Mouse (Mus musculus): Measurements from ENCODE around the gene 1700003E16Rik.

Gene 1700003E16Rik

DNA sequence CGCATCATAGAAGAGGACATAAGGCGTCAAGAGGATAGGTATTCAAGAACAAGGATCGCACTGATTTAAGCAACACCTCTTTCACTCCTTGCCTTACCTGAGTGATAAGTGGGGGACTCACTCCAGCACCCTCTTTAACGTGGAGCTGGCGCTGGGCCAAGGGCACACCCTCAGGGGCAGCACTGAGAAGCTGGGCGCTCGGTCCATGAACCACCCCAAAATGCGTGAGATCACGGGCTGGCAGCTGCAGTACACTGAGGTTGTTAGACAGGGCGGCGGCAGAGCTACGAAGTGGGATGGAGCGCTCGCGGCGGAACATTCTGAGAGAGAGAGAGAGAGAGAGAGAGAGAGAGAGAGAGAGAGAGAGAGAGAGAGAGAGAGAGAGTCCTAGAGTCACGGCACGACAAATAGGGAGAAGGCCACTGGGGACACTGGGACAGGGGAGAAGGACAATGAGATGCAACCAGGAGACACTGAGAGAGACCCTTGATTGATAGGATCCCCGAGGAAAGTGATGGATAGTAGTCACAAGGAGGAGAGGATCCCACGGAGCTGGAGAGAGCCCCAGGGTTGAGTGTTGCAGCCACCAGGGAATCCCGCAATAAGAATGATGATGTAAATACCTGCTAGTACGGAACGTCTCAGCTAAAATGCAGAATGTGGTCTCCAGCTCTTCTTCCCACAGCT is 509 bp upstream of the 1700003E16Rik start:
- in situ Hi-C loops (cut with MboI, MseI), result loop anchor here (5.0 kb wide), 1 partner anchor 48 kb away; the partner anchor contains the start of gene Mrpl53

DNA sequence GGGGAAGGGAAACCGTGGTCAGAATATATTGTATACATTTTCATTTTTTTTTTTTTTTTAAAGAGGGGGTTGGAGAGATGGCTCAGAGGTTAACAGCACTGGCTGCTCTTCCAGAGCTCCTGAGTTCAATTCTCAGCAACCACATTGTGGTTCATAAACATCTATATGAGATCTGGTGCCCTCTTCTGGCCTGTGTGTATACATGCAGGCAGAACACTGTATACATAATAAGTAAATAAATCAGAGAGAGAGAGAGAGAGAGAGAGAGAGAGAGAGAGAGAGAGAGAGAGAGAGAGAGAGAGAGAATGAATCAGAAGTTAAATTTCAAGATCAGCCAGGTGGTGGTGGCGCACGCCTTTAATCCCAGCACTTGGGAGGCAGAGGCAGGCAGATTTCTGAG is 3.3 kb downstream of the 1700003E16Rik start:
- in situ Hi-C loops (cut with MboI, MseI), result loop anchor here (5.0 kb wide), 1 partner anchor 52 kb away; the partner anchor contains the start of gene Mrpl53

DNA sequence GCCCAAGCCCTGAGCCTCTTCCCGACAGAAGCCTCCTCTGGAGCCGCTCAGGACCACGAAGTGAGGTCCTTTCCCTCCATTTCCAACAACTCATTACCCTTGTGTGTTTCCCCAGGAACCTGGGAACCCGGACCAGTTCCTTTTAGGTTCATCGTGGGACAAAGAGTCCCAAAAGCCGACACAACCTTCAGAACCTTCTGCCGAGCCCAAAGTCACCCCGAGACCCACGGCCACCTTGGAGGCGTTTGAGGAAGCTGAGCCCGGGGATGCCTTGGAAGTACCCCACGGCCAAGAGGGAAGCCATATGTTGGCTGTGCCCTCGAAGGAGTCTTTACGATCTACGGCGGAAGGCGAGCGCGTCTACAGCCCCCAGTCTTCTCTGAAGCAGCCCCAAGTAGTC is 5.2 kb downstream of the 1700003E16Rik start:
- in situ Hi-C loops (cut with MboI, MseI), result no loop called here

DNA sequence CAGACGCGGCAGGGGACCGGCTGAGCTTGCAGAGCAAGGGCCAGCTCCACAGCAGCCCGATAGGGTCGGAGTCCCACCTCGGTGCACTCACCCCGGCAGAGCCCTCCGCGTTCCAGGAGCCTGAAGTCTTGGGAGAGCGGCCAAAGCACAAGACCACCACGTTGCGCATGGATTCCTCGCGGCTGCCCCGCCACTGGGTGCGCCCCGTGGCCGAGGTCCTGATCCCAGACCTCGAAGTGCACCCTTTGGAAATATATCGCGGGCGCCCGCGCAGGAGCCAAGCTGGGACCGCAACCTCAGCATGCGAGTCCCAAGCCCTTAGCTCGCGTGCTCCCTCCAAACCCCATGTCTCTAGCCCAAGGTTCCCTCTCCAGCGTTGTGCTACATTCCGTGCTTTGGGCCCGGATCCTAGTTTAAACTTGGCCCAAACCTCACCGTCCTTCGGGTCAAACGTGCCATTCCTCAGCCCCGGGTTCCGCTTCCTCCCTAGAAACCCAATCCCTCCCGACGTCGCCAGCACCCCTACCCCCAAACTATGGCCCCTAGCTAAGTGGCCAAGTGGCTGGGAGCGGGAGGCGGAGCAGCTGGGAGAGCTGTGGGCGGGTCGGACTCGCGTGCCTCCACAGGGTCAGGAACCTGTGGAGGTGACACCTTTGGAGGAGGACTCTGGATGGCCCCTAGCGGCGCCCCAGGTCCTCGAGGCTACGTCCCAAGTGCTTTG is 5.9 kb downstream of the 1700003E16Rik start:
- in situ Hi-C loops (cut with MboI, MseI), result no loop called here

DNA sequence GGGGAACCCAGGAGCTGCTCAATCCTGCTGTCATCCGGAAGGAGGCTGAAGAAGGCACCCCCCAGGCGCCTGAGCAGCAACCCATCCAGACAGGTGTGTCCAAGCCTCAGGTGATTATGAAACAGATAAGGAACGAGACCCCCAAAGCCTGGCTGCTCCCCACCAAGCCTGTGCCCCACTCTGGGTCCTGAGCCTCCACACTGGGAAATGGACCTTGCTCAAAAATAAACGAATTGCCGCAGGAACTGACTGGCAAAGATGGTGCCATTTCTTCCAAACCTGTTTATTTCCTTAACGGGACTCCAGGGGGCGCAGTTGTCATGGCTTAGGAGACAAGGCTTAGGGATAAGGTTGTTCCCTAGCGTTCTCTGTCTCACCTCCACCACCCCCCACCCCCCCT is 6.5 kb downstream of the 1700003E16Rik start:
- in situ Hi-C loops (cut with MboI, MseI), result no loop called here

DNA sequence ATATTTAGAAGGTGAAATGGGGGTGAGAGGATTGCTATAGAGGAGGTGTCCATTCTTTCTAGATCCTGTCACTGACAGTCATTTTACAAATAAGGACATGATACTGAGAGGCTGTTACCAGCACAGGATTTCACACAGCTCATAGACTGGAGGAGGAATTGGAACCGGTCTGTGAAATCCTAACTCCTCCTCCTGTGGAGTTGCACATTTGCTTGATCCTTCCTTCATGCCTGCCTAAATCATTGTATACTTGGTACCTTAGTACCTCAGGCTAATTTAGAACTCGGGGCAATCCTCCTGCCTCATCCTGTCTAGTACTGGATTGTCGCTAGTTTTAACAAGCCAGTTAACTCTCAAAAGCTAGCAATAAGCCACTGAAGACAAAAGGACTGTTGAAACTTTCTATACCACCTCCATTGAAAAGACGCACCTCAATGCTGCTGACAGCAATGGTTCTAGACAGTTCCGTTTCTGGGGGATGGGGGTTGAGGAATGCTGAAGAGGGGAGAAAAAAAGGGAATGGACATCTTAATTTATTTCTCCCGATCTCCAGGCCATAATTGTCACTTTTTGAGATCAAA is 8.9 kb downstream of the 1700003E16Rik start:
- in situ Hi-C loops (cut with MboI, MseI), result no loop called here

DNA sequence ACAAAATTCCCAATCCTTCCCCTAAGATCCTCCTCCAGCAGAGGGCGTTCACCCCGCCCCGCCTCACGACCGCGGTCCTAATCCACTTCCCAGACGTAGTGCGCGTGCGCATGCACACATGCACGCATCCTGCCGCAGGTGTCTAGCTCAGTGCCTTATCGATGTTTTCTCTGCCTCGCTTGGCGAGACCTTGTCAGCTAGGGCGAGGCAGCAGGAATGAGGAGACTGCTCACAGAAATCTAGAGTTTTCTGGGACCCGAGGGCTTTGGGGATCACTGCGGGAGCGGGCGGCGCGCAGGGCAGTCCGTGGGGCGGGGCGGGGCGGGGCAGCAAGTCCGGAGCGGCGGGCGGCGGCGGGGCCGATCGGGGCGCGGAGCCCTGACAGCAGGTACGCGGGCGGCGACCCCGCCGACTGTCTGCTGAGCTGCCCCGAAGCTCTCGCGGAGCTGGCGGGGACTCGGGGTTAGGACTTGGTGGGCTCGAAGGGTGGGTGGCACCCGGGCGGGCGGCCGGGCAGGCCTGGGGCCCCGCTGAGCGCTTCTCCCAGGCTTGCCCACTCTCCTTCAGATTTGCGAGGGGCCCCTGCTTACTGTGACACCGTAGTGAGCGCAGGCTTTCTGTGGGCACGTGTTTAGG is 9.5 kb downstream of the 1700003E16Rik start, which contains the start of gene Dctn1:
TSS of gene Dctn1 (plus strand) at position 314 of the 636 bp plus-strand sequence.
- in situ Hi-C loops (cut with MboI, MseI), result no loop called here

DNA sequence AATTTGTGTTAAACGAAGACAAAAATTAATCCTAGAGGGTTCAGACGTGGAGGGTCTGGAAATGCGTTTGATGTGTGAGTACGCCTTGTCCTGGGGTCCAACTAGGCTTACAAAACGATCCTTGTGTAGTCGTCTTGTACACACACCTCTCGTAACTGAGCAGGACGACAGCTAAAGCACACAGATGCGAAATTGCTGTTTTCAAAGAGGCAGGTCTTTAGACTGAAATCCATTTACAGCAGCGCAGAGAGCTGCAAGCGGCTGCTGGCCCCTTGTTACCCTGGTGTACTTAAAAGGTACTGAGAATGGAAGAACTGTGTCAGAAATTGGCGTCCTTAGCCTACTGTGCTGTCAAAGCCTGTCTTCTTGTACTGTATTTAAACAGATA is 10.0 kb downstream of the 1700003E16Rik start:
- in situ Hi-C loops (cut with MboI, MseI), result no loop called here

DNA sequence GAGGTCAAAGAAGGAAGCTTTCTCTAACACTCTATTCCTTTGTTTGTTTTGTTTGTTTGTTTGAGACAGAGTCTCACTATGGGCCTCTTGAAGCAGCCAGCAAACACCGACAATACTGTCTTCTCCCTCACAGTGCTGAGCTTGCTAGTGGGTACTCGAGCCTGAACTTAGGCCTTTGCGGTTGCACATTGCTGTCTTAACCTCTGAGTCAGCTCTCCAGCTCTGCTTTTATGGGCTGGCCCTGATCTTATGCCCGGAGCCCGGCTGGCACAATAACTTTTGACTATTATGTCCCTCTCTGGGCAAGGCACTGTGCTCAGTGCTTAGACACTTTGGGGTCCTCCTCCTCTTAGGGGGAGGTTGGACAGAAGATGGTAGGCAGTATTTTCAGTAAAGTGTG is 13.7 kb downstream of the 1700003E16Rik start:
- in situ Hi-C loops (cut with MboI, MseI), result no loop called here

DNA sequence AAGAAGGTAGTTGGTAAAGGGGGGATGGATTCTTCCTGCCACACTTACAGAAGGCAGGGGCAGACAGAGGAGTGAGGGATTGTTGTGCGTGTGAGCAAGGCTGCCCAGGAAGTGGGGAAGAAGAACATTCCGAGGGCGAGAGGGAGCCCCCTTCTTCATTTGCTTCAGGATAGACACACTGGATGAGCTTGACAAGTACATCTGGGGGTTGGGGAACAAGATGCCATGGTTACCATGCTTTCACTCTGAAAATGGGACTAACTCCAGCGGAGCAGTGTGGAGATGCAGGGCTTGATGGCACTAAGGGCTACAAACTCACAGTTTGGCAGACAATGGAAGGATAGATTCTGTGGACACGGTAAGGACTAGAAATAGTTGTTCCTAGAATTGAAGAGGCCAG is 14.9 kb downstream of the 1700003E16Rik start:
- in situ Hi-C loops (cut with MboI, MseI), result no loop called here

DNA sequence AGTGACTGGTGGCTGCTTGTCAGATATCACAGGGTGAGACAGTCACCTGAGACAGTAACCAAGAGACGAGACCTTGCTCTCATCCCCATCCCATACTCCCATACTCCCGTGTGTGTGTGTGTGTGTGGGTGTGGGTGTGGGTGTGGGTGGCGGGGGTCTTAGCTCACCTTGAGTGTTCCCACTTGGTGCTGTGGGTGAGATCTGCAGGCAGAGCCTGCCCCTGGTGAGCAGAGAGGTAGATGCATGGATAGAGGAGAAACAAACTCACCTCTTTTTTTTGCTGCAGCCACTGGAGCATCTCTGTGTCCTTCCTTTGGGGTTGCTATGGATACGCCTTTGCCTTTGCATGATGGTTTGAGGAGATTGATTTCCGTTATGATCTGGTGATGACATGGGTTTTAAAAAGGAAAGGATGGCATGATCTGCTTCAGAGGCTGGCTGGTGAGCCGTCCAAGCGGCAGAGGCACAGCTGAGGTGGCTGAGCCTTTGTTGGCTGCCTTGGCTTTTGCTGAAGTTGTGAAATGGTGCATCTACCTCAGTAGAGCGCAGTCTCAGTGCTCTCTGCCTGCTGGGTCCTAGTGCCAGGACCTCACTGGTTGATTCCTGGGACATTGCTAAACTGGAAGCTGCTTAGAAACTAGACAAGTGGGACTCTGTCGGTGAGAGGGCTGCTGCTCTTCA is 16.2 kb downstream of the 1700003E16Rik start:
- in situ Hi-C loops (cut with MboI, MseI), result no loop called here

DNA sequence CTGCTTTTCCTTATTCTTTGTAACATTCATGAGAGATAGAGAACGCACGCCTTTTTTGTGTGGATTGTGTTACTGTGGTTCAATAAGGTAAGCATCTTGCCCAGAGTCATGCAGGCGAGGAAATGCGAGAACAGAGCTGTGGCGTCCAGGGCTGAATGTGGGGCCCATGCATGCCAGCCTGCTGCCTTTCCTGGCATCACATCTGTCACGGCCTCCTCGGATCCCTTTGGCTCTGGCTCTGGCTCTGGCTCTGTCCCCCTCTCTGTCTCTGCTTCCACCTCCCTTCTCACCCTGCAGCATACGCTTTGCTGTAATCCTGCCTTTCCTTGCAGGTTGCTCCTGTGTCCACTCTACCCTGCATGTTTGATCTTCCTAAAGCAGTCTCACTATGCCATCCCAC is 19.8 kb downstream of the 1700003E16Rik start:
- in situ Hi-C loops (cut with MboI, MseI), result no loop called here

DNA sequence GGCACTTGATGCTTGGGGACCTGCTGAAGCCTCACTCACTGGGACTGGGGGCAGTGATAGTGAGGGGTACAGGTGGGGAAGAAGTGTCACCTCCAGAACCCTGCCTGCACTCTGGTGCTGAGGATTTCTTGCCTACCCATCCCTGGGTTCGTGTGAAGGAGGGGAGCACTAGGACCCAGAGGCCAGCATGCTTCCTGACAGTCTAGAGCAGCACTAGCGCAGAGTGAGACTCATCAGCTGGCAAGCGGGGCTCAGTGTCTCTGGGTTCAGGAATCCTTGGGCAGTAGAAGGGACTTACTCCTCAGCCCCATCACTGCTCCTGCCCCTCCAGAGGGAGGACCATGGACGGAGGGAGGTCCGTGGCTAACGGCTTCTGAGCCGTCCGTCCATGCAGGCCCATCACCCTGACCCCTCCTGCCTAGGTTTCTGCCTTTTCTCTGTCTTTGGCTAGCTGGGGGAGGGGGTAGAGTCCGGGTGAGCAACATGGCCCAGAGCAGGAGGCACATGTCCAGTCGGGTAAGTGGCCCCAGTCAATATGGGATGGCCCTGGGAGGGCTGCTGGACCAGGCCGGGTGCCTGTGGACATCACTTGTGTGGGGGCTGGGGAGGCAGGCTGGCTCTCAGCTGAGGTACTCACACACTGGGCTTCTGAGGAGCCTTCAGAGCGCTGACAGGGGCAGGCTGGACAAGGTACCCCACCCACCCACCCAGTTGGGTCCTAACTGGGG is 23.4 kb downstream of the 1700003E16Rik start:
- in situ Hi-C loops (cut with MboI, MseI), result no loop called here

DNA sequence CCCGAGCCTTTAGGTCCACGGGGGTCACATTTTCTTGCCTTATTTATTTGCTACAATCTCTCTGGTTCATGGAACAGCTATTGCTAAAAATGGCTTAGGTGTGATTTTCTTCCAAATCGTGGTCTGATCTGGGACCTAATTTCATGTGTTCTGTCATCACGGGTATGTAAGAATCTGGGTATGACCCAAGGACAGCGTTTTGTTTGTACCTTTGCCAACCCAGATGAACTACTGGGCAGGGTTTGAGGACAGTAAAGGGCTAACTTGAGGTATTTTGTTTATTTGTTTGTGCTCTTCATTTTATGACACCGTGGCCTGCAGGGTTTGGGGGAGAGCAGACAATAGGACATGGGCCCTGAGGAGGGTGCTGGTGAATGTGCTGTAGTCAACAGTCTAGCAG is 24.4 kb downstream of the 1700003E16Rik start:
- in situ Hi-C loops (cut with MboI, MseI), result no loop called here

DNA sequence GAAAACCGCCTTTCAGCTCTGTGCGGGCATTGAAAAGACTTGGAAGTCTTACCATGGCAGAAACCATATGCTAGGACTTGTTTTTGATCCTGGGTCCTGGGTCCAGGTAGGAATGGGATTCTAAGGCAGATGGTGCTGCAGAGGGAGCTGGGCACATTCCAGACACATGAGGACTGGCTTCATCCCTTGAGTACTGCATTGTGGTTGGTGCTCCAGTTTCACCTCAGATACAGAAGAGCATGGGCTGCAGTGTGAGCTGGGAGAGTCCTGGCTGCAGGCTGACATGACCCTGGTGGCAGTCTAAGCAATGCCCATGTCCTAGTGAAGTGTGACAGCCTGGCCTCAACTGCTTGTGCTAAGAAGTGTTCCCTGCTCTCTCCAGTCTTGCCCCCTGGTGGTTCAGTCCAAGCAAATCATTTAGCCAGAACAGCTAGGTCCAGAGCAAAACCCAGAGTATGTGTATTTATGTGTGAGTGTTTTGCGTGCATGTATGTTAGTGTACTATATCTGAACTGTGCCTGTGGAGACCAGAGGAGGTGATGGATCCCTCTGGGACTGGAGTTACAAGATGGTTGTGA is 28.7 kb downstream of the 1700003E16Rik start:
- in situ Hi-C loops (cut with MboI, MseI), result no loop called here

DNA sequence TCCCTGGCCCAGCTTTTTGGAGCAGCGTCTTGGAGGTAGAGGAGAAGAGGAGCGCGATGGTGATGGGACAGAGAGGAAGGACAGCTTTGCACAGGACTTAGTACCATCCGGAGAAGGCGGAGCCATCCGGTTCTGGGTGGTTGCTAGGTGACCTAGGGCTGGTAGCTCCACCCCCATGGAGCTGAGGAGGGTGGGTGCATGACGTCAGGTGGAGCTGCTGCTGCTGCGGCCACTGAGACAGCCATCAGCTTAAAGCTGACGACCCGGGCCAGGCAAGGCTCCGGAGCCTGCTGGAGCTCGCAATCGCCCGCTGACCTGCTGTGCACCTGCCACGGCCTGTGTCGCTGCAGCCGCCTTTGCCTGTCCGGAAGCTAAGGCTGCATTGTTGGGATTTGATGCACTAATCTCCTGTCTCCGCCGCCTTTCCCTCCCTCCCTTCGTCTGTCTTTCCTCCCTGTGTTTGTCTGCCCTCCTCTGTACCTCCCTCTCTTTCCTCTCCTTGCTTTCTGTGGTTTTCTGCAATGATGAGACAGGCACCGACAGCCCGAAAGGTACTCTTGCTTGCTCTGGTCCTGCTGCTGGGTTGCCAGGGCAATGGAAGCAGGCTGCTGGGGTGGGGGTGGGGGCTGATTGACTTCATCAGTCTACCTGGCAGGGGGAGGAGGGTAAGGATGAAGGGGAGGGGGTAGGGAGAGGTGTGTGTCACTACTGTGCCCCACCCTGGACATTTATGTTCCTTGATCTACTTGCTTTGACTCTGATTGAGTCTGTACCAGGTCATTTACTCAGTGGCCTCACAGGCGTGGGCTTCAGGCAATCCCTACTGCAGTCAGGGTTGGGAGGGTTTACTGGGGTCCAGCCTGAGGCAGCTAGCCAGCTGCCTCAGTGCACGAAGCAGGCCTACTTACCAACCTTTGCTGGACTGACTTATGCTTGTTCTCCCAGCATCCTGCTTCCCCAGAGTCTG is 30.0 kb downstream of the 1700003E16Rik start:
- in situ Hi-C loops (cut with MboI, MseI), result no loop called here

DNA sequence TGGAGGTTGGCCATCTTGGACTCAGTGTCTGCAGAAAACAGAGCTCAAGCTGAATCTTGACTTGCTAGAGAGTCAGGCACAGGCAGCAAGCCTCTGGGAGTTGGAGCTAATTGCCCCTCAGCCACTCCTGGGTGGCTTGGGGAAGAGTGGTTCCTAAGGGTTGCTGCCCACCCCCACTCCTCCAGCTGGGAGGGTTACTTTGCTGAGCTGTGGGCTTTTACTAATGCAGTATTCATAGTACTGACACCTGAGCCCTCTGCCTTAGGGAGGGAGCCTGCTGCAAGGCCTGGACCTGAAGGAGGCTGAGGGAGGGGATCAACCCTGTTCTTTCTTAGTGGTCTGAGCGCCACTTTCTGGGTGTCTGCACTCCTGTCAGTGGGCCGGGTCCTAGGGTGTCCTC is 30.7 kb downstream of the 1700003E16Rik start:
- in situ Hi-C loops (cut with MboI, MseI), result no loop called here

DNA sequence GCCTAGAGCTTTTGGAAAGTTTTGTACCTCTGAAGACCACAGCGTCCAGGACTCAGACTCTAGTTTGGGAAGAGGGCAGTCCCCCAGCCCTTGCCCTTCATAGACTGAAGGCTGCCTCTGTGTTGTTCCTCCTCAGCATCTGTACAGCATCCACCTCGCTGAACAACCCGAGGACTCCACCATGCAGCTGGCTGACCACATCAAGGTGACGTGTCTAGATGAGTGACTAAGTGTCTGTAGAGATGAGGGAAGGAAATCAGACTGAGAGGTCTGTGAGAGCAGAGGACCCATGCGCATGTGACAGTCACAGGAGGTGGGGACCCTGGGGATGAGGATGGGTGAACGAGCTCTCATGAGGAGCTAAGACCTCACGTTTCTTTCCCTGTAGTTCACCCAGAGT is 37.4 kb downstream of the 1700003E16Rik start:
- in situ Hi-C loops (cut with MboI, MseI), result no loop called here

DNA sequence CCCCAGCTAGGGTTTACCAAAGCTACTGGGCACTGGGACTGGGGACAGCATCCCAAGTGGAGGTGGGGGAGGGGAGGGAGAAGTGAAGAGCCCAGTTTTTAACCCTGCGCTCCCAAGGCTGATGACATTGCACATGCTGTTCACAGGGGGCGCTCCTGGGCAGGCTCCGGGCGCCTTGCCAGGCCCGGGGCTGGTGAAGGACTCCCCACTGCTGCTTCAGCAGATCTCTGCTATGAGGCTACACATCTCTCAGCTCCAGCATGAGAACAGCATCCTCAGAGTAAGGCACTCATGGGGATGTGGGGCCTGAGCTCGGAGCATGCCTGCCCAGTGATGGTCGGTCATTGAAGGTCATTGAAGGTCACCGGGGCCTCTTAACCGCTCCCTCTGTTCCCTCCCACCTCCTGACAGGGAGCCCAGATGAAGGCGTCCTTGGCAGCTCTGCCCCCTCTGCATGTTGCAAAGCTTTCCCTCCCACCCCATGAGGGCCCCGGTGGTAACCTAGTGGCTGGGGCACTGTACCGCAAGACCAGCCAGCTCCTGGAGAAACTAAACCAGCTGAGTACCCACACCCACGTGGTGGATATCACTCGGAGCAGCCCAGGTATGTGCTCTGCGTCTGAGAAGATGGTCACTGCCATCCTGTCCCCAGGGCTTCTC is 41.3 kb downstream of the 1700003E16Rik start:
- in situ Hi-C loops (cut with MboI, MseI), result no loop called here
